Mouse (Mus musculus) intestine, embryonic 16.5 days (tissue): ENCODE measurements around the gene Pole2. TPM values are rescaled to one million over a fixed set of nuclear protein-coding genes. Genes with fewer than 3 reads are reported as not detected.

Experiments
- ATAC-seq: fragments of 200-750 bp; cut with Nextera tagmentation; 2 replicates; pipeline ENCODE4 v1.8.0; 2017; ENCODE audit warnings: moderate TSS enrichment, moderate library complexity
- H3K27ac ChIP-seq: fragments of 300-500 bp; sonication (generic); 2 replicates; pipeline ENCODE4 v1.5.1; 2014; ENCODE audit warnings: mild to moderate bottlenecking, low read length
- H3K27me3 ChIP-seq: fragments of 300-500 bp; sonication (generic); replicated peaks from 2 replicates; pipeline ENCODE4 v1.6.1; 2014; ENCODE audit warnings: low read length, control low read depth, mixed read lengths; ENCODE audit not compliant: control insufficient read depth, insufficient read depth
- H3K36me3 ChIP-seq: fragments of 300-500 bp; sonication (generic); 2 replicates; pipeline ENCODE4 v1.6.1; 2014; ENCODE audit warnings: low read length, control low read depth; ENCODE audit not compliant: control insufficient read depth, insufficient read depth
- H3K4me1 ChIP-seq: fragments of 300-500 bp; sonication (generic); 2 replicates; pipeline ENCODE4 v1.6.1; 2014; ENCODE audit warnings: low read length, control low read depth, mixed read lengths; ENCODE audit not compliant: control insufficient read depth, insufficient read depth
- H3K4me2 ChIP-seq: fragments of 300-500 bp; sonication (generic); 2 replicates; pipeline ENCODE4 v1.6.1; 2014; ENCODE audit warnings: low read depth, low read length, control low read depth
- H3K4me3 ChIP-seq: fragments of 300-500 bp; sonication (generic); 2 replicates; pipeline ENCODE4 v1.5.1; 2014; ENCODE audit warnings: mild to moderate bottlenecking, low read length
- H3K9ac ChIP-seq: fragments of 300-500 bp; sonication (generic); 2 replicates; pipeline ENCODE4 v1.6.1; 2014; ENCODE audit warnings: low read depth, low read length
- H3K9me3 ChIP-seq: fragments of 300-500 bp; sonication (generic); 2 replicates; pipeline ENCODE4 v1.6.1; 2016; ENCODE audit warnings: low read length, control low read depth; ENCODE audit not compliant: control insufficient read depth
- WGBS: fragments of 180-500 bp; shearing (Covaris S2); extraction: QIAGEN DNeasy Blood & Tissue Kit; methylation state at CpG from one replicate; pipeline ENCODE4 v1.1.7; 2014; 5-methylcytosine and 5-hydroxymethylcytosine counted together
- polyA plus RNA-seq: library from polyadenylated mRNA; unstranded; fragments of >200 nt; fragmentation: Nextera tagmentation; extraction: Ambion mirVana; gene quantifications from 2 replicates; pipeline ENCODE4 v1.2.1, GENCODE M21; 2015

Gene Pole2
- polyA plus RNA-seq, 1 experiment from 2014 or later, result 20.8 TPM

GRCm38 (mm10) chr12:69241771-69242431 lies 13.9 kb upstream of the Pole2 start:
- H3K27ac ChIP-seq, result peak overlapping the region; percentile 68
- no peaks in the 10 kb centered on the region for H3K4me1 ChIP-seq
- peak overlapping the region; percentile 89 for H3K9ac ChIP-seq
- H3K27me3 ChIP-seq, result no peaks in the 10 kb centered on the region
- WGBS, result 1% methylated on average over 63 of the region's 64 CpGs
- ATAC-seq, result peak; percentile 94
- H3K4me2 ChIP-seq, result peak overlapping the region; percentile 67
- peak overlapping the region; percentile 85 for H3K4me3 ChIP-seq
- no peaks in the 10 kb centered on the region for H3K36me3 ChIP-seq
- no peaks in the 10 kb centered on the region for H3K9me3 ChIP-seq

- Histone ChIP-seq H3K4me3 (peak overlapping the region; percentile 85), H3K27me3 (no peaks in the 10 kb centered on the region), H3K36me3 (no peaks in the 10 kb centered on the region), H3K27ac (peak overlapping the region; percentile 68), H3K4me1 (no peaks in the 10 kb centered on the region), H3K9ac (peak overlapping the region; percentile 89), H3K4me2 (peak overlapping the region; percentile 67), H3K9me3 (no peaks in the 10 kb centered on the region)
- ATAC-seq, result peak; percentile 8; the same call in 1 of the 2 replicates
- 0% methylated on average over 3 of the region's 3 CpGs for WGBS
Measured at GRCm38 (mm10) chr12:69241405-69241770, 13.4 kb upstream of the Pole2 start.

- no peaks in the 10 kb centered on the region for H3K9me3 ChIP-seq
Measured at GRCm38 (mm10) chr12:69240876-69241275, 12.9 kb upstream of the Pole2 start, which contains the start of gene Klhdc1. TSS of gene Klhdc1 (plus strand) at chr12:69241176.

GRCm38 (mm10) chr12:69238284-69238683 lies 10.3 kb upstream of the Pole2 start:
- Histone ChIP-seq H3K4me1 (no peaks in the 10 kb centered on the region), H3K4me3 (no peak overlapping the region), H3K4me2 (no peak overlapping the region), H3K9ac (no peak overlapping the region), H3K36me3 (no peaks in the 10 kb centered on the region), H3K27me3 (no peaks in the 10 kb centered on the region), H3K9me3 (no peaks in the 10 kb centered on the region), H3K27ac (no peak overlapping the region)
- WGBS, result 35% methylated on average over 3 of the region's 3 CpGs
- no peak for ATAC-seq

More at GRCm38 (mm10) chr12:69240876-69241275, 12.9 kb upstream of the Pole2 start, which contains the start of gene Klhdc1:
- peak within 1 kb of the TSS; percentile 68 for H3K27ac ChIP-seq
- H3K27me3 ChIP-seq, result no peaks in the 10 kb centered on the region
- peak within 1 kb of the TSS; percentile 67 for H3K4me2 ChIP-seq
- peak within 1 kb of the TSS; percentile 85 for H3K4me3 ChIP-seq
- H3K36me3 ChIP-seq, result no peaks in the 10 kb centered on the region
- WGBS, result 72% methylated on average over 6 of the region's 6 CpGs
- ATAC-seq, result no peak
- peak within 1 kb of the TSS; percentile 89 for H3K9ac ChIP-seq
- no peaks in the 10 kb centered on the region for H3K4me1 ChIP-seq

- Histone ChIP-seq H3K9me3 (no peaks in the 10 kb centered on the region), H3K27ac (no peak overlapping the region), H3K9ac (no peak overlapping the region), H3K27me3 (no peaks in the 10 kb centered on the region), H3K4me1 (no peaks in the 10 kb centered on the region), H3K36me3 (no peaks in the 10 kb centered on the region), H3K4me2 (no peak overlapping the region), H3K4me3 (no peak overlapping the region)
- 73% methylated on average over 6 of the region's 6 CpGs for WGBS
- ATAC-seq, result no peak
Measured at GRCm38 (mm10) chr12:69235782-69236181, 7.8 kb upstream of the Pole2 start.

- H3K27me3 ChIP-seq, result no peaks in the 10 kb centered on the region
- H3K9ac ChIP-seq, result no peak overlapping the region
- no peaks in the 10 kb centered on the region for H3K9me3 ChIP-seq
- no peaks in the 10 kb centered on the region for H3K36me3 ChIP-seq
- ATAC-seq, result no peak
- H3K4me3 ChIP-seq, result no peak overlapping the region
- H3K27ac ChIP-seq, result no peak overlapping the region
- H3K4me2 ChIP-seq, result no peak overlapping the region
- 0 out of 2 replicates have a peak, but pooled peaks cover 3% of the 10 kb centered on the region for H3K4me1 ChIP-seq
- 73% methylated on average over 2 of the region's 2 CpGs for WGBS
Measured at GRCm38 (mm10) chr12:69229251-69229650, 1.3 kb upstream of the Pole2 start.

- Histone ChIP-seq H3K4me1 (no peaks in the 10 kb centered on the region), H3K36me3 (peaks cover 11% of the 10 kb centered on the region), H3K27me3 (no peaks in the 10 kb centered on the region), H3K9me3 (no peaks in the 10 kb centered on the region), H3K27ac (no peak overlapping the region), H3K4me3 (no peak overlapping the region), H3K4me2 (no peak overlapping the region), H3K9ac (no peak overlapping the region)
- no peak; the same call in 1 of the 2 replicates for ATAC-seq
- WGBS, result 91% methylated on average over 19 of the region's 19 CpGs
Measured at GRCm38 (mm10) chr12:69220613-69221277, 7.2 kb downstream of the Pole2 start.

GRCm38 (mm10) chr12:69216587-69216986 lies 11.4 kb downstream of the Pole2 start:
- Histone ChIP-seq H3K27me3 (no peaks in the 10 kb centered on the region), H3K4me3 (no peak overlapping the region), H3K36me3 (peaks cover 13% of the 10 kb centered on the region), H3K9ac (no peak overlapping the region), H3K4me2 (no peak overlapping the region), H3K9me3 (no peaks in the 10 kb centered on the region), H3K27ac (no peak overlapping the region), H3K4me1 (no peaks in the 10 kb centered on the region)
- WGBS, result 95% methylated on average over 7 of the region's 7 CpGs
- no peak for ATAC-seq

- Histone ChIP-seq H3K4me3 (no peak overlapping the region), H3K9me3 (no peaks in the 10 kb centered on the region), H3K4me1 (no peaks in the 10 kb centered on the region), H3K4me2 (no peak overlapping the region), H3K27me3 (no peaks in the 10 kb centered on the region), H3K36me3 (peaks cover 16% of the 10 kb centered on the region), H3K9ac (no peak overlapping the region), H3K27ac (no peak overlapping the region)
- 88% methylated on average over 3 of the region's 3 CpGs for WGBS
- ATAC-seq, result no peak
Measured at GRCm38 (mm10) chr12:69215000-69215785, 12.8 kb downstream of the Pole2 start.
